Mouse (Mus musculus): ENCODE results near the gene Vpreb2. TPM values are rescaled to one million over a fixed set of nuclear protein-coding genes. Genes with fewer than 3 reads are reported as not detected.
"Not testable (repeated sequence)": the region's sequence is repeated elsewhere in the genome, so short reads cannot be mapped to it uniquely, and the experiment has no call there.

The Vpreb2 gene
- total RNA-seq (2021) = under 1 TPM in 1 of 2 experiments, not detected in 1; 0.51 TPM
- long read RNA-seq, experiment 1 = 0 reads
- long read RNA-seq, experiment 2 = 0 reads

- DNase-seq (ENCODE audit: low spot score in 2 of 2) = no peak
These were observed at the start of gene Vpreb2 for GRCm38 (mm10) chr16:17980128-17980527. Vpreb2 (plus strand) TSS chr16:17980428.

GRCm38 (mm10) chr16:17931906-17932460 is 48.2 kb upstream of the Vpreb2 start:
- DNase-seq (ENCODE audit: low spot score in 2 of 2) = no peak

- no peak for DNase-seq (ENCODE audit: low spot score in 2 of 2)
These were observed 46.4 kb upstream of the Vpreb2 start for GRCm38 (mm10) chr16:17933594-17934444.

- DNase-seq (ENCODE audit: low spot score in 2 of 2) = no peak
These were observed 45.8 kb upstream of the Vpreb2 start for GRCm38 (mm10) chr16:17934445-17934910.

- DNase-seq (ENCODE audit: low spot score in 2 of 2) = no peak
These were observed 43.5 kb upstream of the Vpreb2 start for GRCm38 (mm10) chr16:17936776-17937175.

GRCm38 (mm10) chr16:17938187-17938586 is 42.0 kb upstream of the Vpreb2 start:
- DNase-seq (ENCODE audit: low spot score in 2 of 2) = no peak

- DNase-seq (ENCODE audit: low spot score in 2 of 2) = peak; percentile 54 to 61
These were observed 41.4 kb upstream of the Vpreb2 start for GRCm38 (mm10) chr16:17938821-17939220.

- DNase-seq (ENCODE audit: low spot score in 2 of 2) = no peak
These were observed 40.9 kb upstream of the Vpreb2 start for GRCm38 (mm10) chr16:17939255-17939751.

- no peak for DNase-seq (ENCODE audit: low spot score in 2 of 2)
These were observed 36.8 kb upstream of the Vpreb2 start for GRCm38 (mm10) chr16:17943466-17943865.

- no peak for DNase-seq (ENCODE audit: low spot score in 2 of 2)
These were observed 35.0 kb upstream of the Vpreb2 start for GRCm38 (mm10) chr16:17945081-17945831.

GRCm38 (mm10) chr16:17949421-17949877 is 30.8 kb upstream of the Vpreb2 start:
- no peak for DNase-seq (ENCODE audit: low spot score in 2 of 2)

- no peak for DNase-seq (ENCODE audit: low spot score in 2 of 2)
These were observed 30.2 kb upstream of the Vpreb2 start for GRCm38 (mm10) chr16:17950068-17950467.

GRCm38 (mm10) chr16:17951618-17952017 is 28.6 kb upstream of the Vpreb2 start:
- DNase-seq (ENCODE audit: low spot score in 2 of 2) = no peak

- not testable (repeated sequence) for DNase-seq (ENCODE audit: low spot score in 2 of 2)
These were observed 24.1 kb upstream of the Vpreb2 start for GRCm38 (mm10) chr16:17956052-17956638.

- no peak for DNase-seq (ENCODE audit: low spot score in 2 of 2)
These were observed 18.1 kb upstream of the Vpreb2 start for GRCm38 (mm10) chr16:17962091-17962490.

GRCm38 (mm10) chr16:17971853-17972252 is 8.4 kb upstream of the Vpreb2 start:
- DNase-seq (ENCODE audit: low spot score in 2 of 2) = no peak

- DNase-seq (ENCODE audit: low spot score in 2 of 2) = not testable (repeated sequence)
These were observed 2.4 kb upstream of the Vpreb2 start for GRCm38 (mm10) chr16:17977840-17978239.

GRCm38 (mm10) chr16:17983201-17983600 is 3.0 kb downstream of the Vpreb2 start:
- no peak for DNase-seq (ENCODE audit: low spot score in 2 of 2)

- DNase-seq (ENCODE audit: low spot score in 2 of 2) = no peak
These were observed 4.0 kb downstream of the Vpreb2 start for GRCm38 (mm10) chr16:17984231-17984630.

- no peak for DNase-seq (ENCODE audit: low spot score in 2 of 2)
These were observed 4.8 kb downstream of the Vpreb2 start for GRCm38 (mm10) chr16:17985078-17985477.
